Mouse (Mus musculus): Measurements from ENCODE around the gene Azin2. TPM values are rescaled to one million over a fixed set of nuclear protein-coding genes. Genes with fewer than 3 reads are reported as not detected.
A peak's percentile ranks its signal among the peaks of the same experiment; 100 is the strongest.

Gene Azin2
- 14.9 and 15.4 TPM in 2 replicates for polyA plus RNA-seq (2014; fragmentation: Nextera tagmentation; extraction: Ambion mirVana)

GRCm38 (mm10) chr4:128962029-128962925, at the start of gene Azin2:
Azin2 (minus strand) TSS chr4:128962442.
- peak within 1 kb of the TSS; percentile 78 for H3K9ac ChIP-seq (ENCODE audit: low read length)
- H3K36me3 ChIP-seq (ENCODE audit: control insufficient read depth, insufficient read depth, low read length), result no peaks in the 10 kb centered on the region
- ATAC-seq (ENCODE audit: insufficient number of reproducible peaks, low FRiP score, low TSS enrichment, low read depth) (peak; percentile 93), DNase-seq (ENCODE audit: low spot score) (peak; percentile 99)
- WGBS, result 1% methylated on average over 71 of the region's 72 CpGs
- H3K4me3 ChIP-seq (ENCODE audit: low read depth, low read length), result peak within 1 kb of the TSS; percentile 76
- peaks cover 7% of the 10 kb centered on the region for H3K4me1 ChIP-seq (ENCODE audit: control insufficient read depth, insufficient read depth, low read length)
- H3K27ac ChIP-seq (replicated peaks; ENCODE audit: low read depth, low read length), result no peak within 1 kb of the TSS
- no peaks in the 10 kb centered on the region for H3K27me3 ChIP-seq (ENCODE audit: control insufficient read depth, insufficient read depth, low read length)
- H3K9me3 ChIP-seq (ENCODE audit: control insufficient read depth, low read length), result no peaks in the 10 kb centered on the region
- H3K4me2 ChIP-seq (ENCODE audit: low read depth, severe bottlenecking), result peak within 1 kb of the TSS; percentile 93

- Histone ChIP-seq H3K9me3 (ENCODE audit: control insufficient read depth, low read length) (no peaks in the 10 kb centered on the region), H3K4me2 (ENCODE audit: low read depth, severe bottlenecking) (no peak overlapping the region), H3K36me3 (ENCODE audit: control insufficient read depth, insufficient read depth, low read length) (peaks cover 8% of the 10 kb centered on the region; the same call in 1 of the 2 replicates), H3K9ac (ENCODE audit: low read length) (no peak overlapping the region), H3K4me1 (ENCODE audit: control insufficient read depth, insufficient read depth, low read length) (no peaks in the 10 kb centered on the region), H3K27ac (replicated peaks; ENCODE audit: low read depth, low read length) (no peak overlapping the region), H3K4me3 (ENCODE audit: low read depth, low read length) (no peak overlapping the region), H3K27me3 (ENCODE audit: control insufficient read depth, insufficient read depth, low read length) (no peaks in the 10 kb centered on the region)
- ATAC-seq (ENCODE audit: insufficient number of reproducible peaks, low FRiP score, low TSS enrichment, low read depth) (no peak), DNase-seq (ENCODE audit: low spot score) (no peak)
- WGBS, result 66% methylated on average over 15 of the region's 15 CpGs
Observed at GRCm38 (mm10) chr4:129011604-129012121, 49.4 kb upstream of the Azin2 start.

GRCm38 (mm10) chr4:129009521-129009920, 47.3 kb upstream of the Azin2 start:
- 41% methylated on average over 5 of the region's 5 CpGs for WGBS
- Histone ChIP-seq H3K4me1 (ENCODE audit: control insufficient read depth, insufficient read depth, low read length) (no peaks in the 10 kb centered on the region), H3K4me2 (ENCODE audit: low read depth, severe bottlenecking) (no peak overlapping the region), H3K36me3 (ENCODE audit: control insufficient read depth, insufficient read depth, low read length) (peaks cover 11% of the 10 kb centered on the region; the same call in 1 of the 2 replicates), H3K27me3 (ENCODE audit: control insufficient read depth, insufficient read depth, low read length) (no peaks in the 10 kb centered on the region), H3K9ac (ENCODE audit: low read length) (no peak overlapping the region), H3K9me3 (ENCODE audit: control insufficient read depth, low read length) (no peaks in the 10 kb centered on the region), H3K27ac (replicated peaks; ENCODE audit: low read depth, low read length) (no peak overlapping the region), H3K4me3 (ENCODE audit: low read depth, low read length) (no peak overlapping the region)
- ATAC-seq (ENCODE audit: insufficient number of reproducible peaks, low FRiP score, low TSS enrichment, low read depth), result no peak
- DNase-seq (ENCODE audit: low spot score), result no peak

DNA sequence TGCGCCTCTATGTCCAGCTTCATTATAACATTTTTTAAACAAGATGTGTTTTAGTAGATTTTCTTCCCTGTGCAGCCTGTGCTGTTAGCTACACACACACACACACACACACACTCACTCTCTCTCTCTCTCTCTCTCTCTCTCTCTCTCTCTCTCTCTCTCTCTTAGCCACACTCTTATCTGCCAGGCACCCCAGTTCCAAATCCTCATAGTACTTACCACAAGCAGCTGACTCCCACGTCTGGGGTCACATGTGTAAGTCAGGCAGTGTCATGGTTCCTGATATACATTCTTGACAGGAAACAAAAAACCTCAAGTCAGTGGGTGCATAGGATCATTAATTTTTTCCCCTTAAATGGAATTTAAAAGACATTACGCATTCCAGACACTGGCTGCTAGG, 46.4 kb upstream of the Azin2 start:
- Histone ChIP-seq H3K4me3 (ENCODE audit: low read depth, low read length) (no peak overlapping the region), H3K27ac (replicated peaks; ENCODE audit: low read depth, low read length) (no peak overlapping the region), H3K27me3 (ENCODE audit: control insufficient read depth, insufficient read depth, low read length) (no peaks in the 10 kb centered on the region), H3K9ac (ENCODE audit: low read length) (no peak overlapping the region), H3K36me3 (ENCODE audit: control insufficient read depth, insufficient read depth, low read length) (peaks cover 14% of the 10 kb centered on the region; the same call in 1 of the 2 replicates), H3K4me1 (ENCODE audit: control insufficient read depth, insufficient read depth, low read length) (no peaks in the 10 kb centered on the region), H3K4me2 (ENCODE audit: low read depth, severe bottlenecking) (no peak overlapping the region), H3K9me3 (ENCODE audit: control insufficient read depth, low read length) (no peaks in the 10 kb centered on the region)
- no peak for DNase-seq (ENCODE audit: low spot score)
- ATAC-seq (ENCODE audit: insufficient number of reproducible peaks, low FRiP score, low TSS enrichment, low read depth), result no peak
- WGBS, result 79% methylated on average over 3 of the region's 3 CpGs

DNA sequence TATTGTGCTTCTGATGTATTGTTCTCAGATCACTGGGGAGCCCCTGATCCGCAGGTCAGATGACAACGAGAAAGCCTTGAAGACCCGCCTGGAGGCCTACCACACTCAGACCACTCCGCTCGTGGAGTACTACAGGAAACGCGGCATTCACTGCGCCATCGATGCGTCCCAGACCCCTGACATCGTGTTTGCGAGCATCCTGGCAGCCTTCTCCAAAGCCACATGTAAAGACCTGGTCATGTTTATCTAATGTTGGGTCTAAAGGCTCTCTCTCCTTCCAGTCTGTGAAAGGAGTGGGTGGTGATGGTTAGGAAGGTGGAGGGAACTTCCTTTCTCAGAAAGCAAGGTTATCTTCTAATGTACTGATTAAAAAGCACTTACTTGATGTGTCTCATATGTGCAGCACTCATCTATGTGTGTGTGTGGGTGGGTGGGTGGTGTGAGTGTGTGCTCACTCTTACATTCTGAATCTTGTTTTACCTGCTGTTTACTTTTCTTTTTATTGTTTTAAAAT, 45.8 kb upstream of the Azin2 start:
- ATAC-seq (ENCODE audit: insufficient number of reproducible peaks, low FRiP score, low TSS enrichment, low read depth) (no peak), DNase-seq (ENCODE audit: low spot score) (no peak)
- 92% methylated on average over 12 of the region's 12 CpGs for WGBS
- no peak overlapping the region for H3K27ac ChIP-seq (replicated peaks; ENCODE audit: low read depth, low read length)
- no peaks in the 10 kb centered on the region for H3K9me3 ChIP-seq (ENCODE audit: control insufficient read depth, low read length)
- no peaks in the 10 kb centered on the region for H3K4me1 ChIP-seq (ENCODE audit: control insufficient read depth, insufficient read depth, low read length)
- H3K9ac ChIP-seq (ENCODE audit: low read length), result no peak overlapping the region
- H3K27me3 ChIP-seq (ENCODE audit: control insufficient read depth, insufficient read depth, low read length), result no peaks in the 10 kb centered on the region
- H3K4me2 ChIP-seq (ENCODE audit: low read depth, severe bottlenecking), result no peak overlapping the region
- no peak overlapping the region for H3K4me3 ChIP-seq (ENCODE audit: low read depth, low read length)
- H3K36me3 ChIP-seq (ENCODE audit: control insufficient read depth, insufficient read depth, low read length), result peaks cover 18% of the 10 kb centered on the region; the same call in 1 of the 2 replicates

DNA sequence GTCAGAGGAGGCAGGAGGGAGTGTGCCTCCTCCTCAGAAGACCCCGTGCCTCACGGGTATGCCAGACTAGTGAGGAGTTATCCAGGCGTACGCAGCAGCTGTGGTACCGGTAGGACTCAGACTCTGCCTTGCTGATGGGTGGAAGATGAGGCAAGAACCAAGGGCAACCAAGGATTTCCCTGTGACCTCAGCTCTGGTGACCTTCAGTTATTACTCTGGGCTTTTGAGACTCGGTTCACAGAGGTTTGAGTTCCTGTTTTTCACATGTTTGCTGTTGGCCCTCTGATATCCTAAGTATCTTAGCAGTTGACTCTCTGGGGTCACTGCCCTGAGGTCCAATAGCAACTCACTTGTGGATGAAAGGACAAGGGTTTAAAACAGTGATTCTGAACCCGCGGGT, 41.5 kb upstream of the Azin2 start:
- Histone ChIP-seq H3K9ac (ENCODE audit: low read length) (no peak overlapping the region), H3K36me3 (ENCODE audit: control insufficient read depth, insufficient read depth, low read length) (peaks cover 27% of the 10 kb centered on the region), H3K9me3 (ENCODE audit: control insufficient read depth, low read length) (no peaks in the 10 kb centered on the region), H3K4me3 (ENCODE audit: low read depth, low read length) (no peak overlapping the region), H3K4me2 (ENCODE audit: low read depth, severe bottlenecking) (no peak overlapping the region), H3K4me1 (ENCODE audit: control insufficient read depth, insufficient read depth, low read length) (no peaks in the 10 kb centered on the region), H3K27ac (replicated peaks; ENCODE audit: low read depth, low read length) (no peak overlapping the region), H3K27me3 (ENCODE audit: control insufficient read depth, insufficient read depth, low read length) (no peaks in the 10 kb centered on the region)
- DNase-seq (ENCODE audit: low spot score), result no peak
- 94% methylated on average over 8 of the region's 8 CpGs for WGBS
- no peak for ATAC-seq (ENCODE audit: insufficient number of reproducible peaks, low FRiP score, low TSS enrichment, low read depth)

GRCm38 (mm10) chr4:129000786-129001185, 38.5 kb upstream of the Azin2 start:
- Histone ChIP-seq H3K27me3 (ENCODE audit: control insufficient read depth, insufficient read depth, low read length) (no peaks in the 10 kb centered on the region), H3K27ac (replicated peaks; ENCODE audit: low read depth, low read length) (no peak overlapping the region), H3K9me3 (ENCODE audit: control insufficient read depth, low read length) (no peaks in the 10 kb centered on the region), H3K4me3 (ENCODE audit: low read depth, low read length) (no peak overlapping the region), H3K36me3 (ENCODE audit: control insufficient read depth, insufficient read depth, low read length) (peaks cover 22% of the 10 kb centered on the region), H3K4me2 (ENCODE audit: low read depth, severe bottlenecking) (no peak overlapping the region), H3K4me1 (ENCODE audit: control insufficient read depth, insufficient read depth, low read length) (no peaks in the 10 kb centered on the region), H3K9ac (ENCODE audit: low read length) (no peak overlapping the region)
- 86% methylated on average over 3 of the region's 3 CpGs for WGBS
- DNase-seq (ENCODE audit: low spot score) (no peak), ATAC-seq (ENCODE audit: insufficient number of reproducible peaks, low FRiP score, low TSS enrichment, low read depth) (no peak)

- Histone ChIP-seq H3K36me3 (ENCODE audit: control insufficient read depth, insufficient read depth, low read length) (peaks cover 14% of the 10 kb centered on the region), H3K4me1 (ENCODE audit: control insufficient read depth, insufficient read depth, low read length) (peaks cover 7% of the 10 kb centered on the region; the same call in 1 of the 2 replicates), H3K9ac (ENCODE audit: low read length) (no peak overlapping the region), H3K9me3 (ENCODE audit: control insufficient read depth, low read length) (no peaks in the 10 kb centered on the region), H3K4me2 (ENCODE audit: low read depth, severe bottlenecking) (no peak overlapping the region), H3K27ac (replicated peaks; ENCODE audit: low read depth, low read length) (no peak overlapping the region), H3K27me3 (ENCODE audit: control insufficient read depth, insufficient read depth, low read length) (no peaks in the 10 kb centered on the region), H3K4me3 (ENCODE audit: low read depth, low read length) (no peak overlapping the region)
- DNase-seq (ENCODE audit: low spot score) (no peak), ATAC-seq (ENCODE audit: insufficient number of reproducible peaks, low FRiP score, low TSS enrichment, low read depth) (no peak)
- WGBS, result 78% methylated on average over 8 of the region's 8 CpGs
Observed at GRCm38 (mm10) chr4:128998401-128998800, 36.2 kb upstream of the Azin2 start.

All from limb, embryonic 11.5 days (tissue).